Mouse (Mus musculus): Measurements from ENCODE around the gene Dnajb1.

- TF ChIP-seq POLR2A (IDR thresholded peaks at IDR 0.05; ENCODE audit: low read depth, low read length) (no peak), CTCF (conservative IDR thresholded peaks at IDR 0.05; ENCODE audit: insufficient read depth, insufficient read length, low read depth, low read length) (no peak)
Observed at GRCm38 (mm10) chr8:83608398-83608829, 421 bp downstream of the Dnajb1 start.
